Mouse (Mus musculus) embryonic facial prominence, embryonic 12.5 days (tissue): ENCODE results near the gene Ugdh. TPM values are rescaled to one million over a fixed set of nuclear protein-coding genes. Genes with fewer than 3 reads are reported as not detected.

Experiments
- ATAC-seq: fragments of 200-750 bp; cut with Nextera tagmentation; 2 replicates; pipeline ENCODE4 v1.8.0; 2017; ENCODE audit not compliant: insufficient number of reproducible peaks, insufficient read depth, low FRiP score, low TSS enrichment
- H3K27ac ChIP-seq: fragments of 300-500 bp; sonication (generic); 2 replicates; pipeline ENCODE4 v1.5.1; 2016; ENCODE audit warnings: mild to moderate bottlenecking
- H3K27me3 ChIP-seq: fragments of 300-500 bp; sonication (generic); 2 replicates; pipeline ENCODE4 v1.6.1; 2016; ENCODE audit warnings: mild to moderate bottlenecking, moderate library complexity
- H3K36me3 ChIP-seq: fragments of 300-500 bp; sonication (generic); 2 replicates; pipeline ENCODE4 v1.6.1; 2016; ENCODE audit warnings: mild to moderate bottlenecking
- H3K4me1 ChIP-seq: fragments of 300-500 bp; sonication (generic); 2 replicates; pipeline ENCODE4 v1.6.1; 2016
- H3K4me2 ChIP-seq: fragments of 300-500 bp; sonication (generic); replicated peaks from 2 replicates; pipeline ENCODE4 v1.6.1; 2016; ENCODE audit warnings: mild to moderate bottlenecking, moderate library complexity
- H3K4me3 ChIP-seq: fragments of 300-500 bp; sonication (generic); 2 replicates; pipeline ENCODE4 v1.5.1; 2016; ENCODE audit warnings: mild to moderate bottlenecking
- H3K9ac ChIP-seq: fragments of 300-500 bp; sonication (generic); 2 replicates; pipeline ENCODE4 v1.6.1; 2016; ENCODE audit warnings: mild to moderate bottlenecking, moderate library complexity
- H3K9me3 ChIP-seq: fragments of 300-500 bp; sonication (generic); 2 replicates; pipeline ENCODE4 v1.6.1; 2016; ENCODE audit warnings: mild to moderate bottlenecking, moderate library complexity
- WGBS: fragments of 180-500 bp; shearing (Covaris S2); methylation state at CpG from one replicate; pipeline ENCODE4 v1.1.7; 2016; 5-methylcytosine and 5-hydroxymethylcytosine counted together
- polyA plus RNA-seq: library from polyadenylated mRNA; unstranded; fragments of >200 nt; fragmentation: Nextera tagmentation; extraction: Ambion mirVana; gene quantifications from 2 replicates; pipeline ENCODE4 v1.2.1, GENCODE M21; 2016

The Ugdh gene
- polyA plus RNA-seq, 1 experiment from 2014 or later: 147 TPM

- no peaks in the 10 kb centered on the region for H3K27me3 ChIP-seq
- no peak overlapping the region for H3K27ac ChIP-seq
- no peak for ATAC-seq
- H3K4me3 ChIP-seq: no peak overlapping the region
- 86% methylated on average over 5 of the region's 5 CpGs for WGBS
- no peak overlapping the region for H3K4me2 ChIP-seq
- no peaks in the 10 kb centered on the region for H3K9me3 ChIP-seq
- no peak overlapping the region for H3K9ac ChIP-seq
- H3K4me1 ChIP-seq: no peaks in the 10 kb centered on the region
- H3K36me3 ChIP-seq: peaks cover 55% of the 10 kb centered on the region
These were observed 10.5 kb downstream of the Ugdh start for GRCm38 (mm10) chr5:65425251-65425650.

GRCm38 (mm10) chr5:65424215-65424614 is 11.5 kb downstream of the Ugdh start:
- 94% methylated on average over 6 of the region's 6 CpGs for WGBS
- Histone ChIP-seq H3K9ac (no peak overlapping the region), H3K27me3 (no peaks in the 10 kb centered on the region), H3K4me2 (no peak overlapping the region), H3K4me3 (no peak overlapping the region), H3K9me3 (no peaks in the 10 kb centered on the region), H3K36me3 (peaks cover 57% of the 10 kb centered on the region), H3K27ac (no peak overlapping the region), H3K4me1 (no peaks in the 10 kb centered on the region)
- ATAC-seq: no peak

GRCm38 (mm10) chr5:65422803-65423202 is 12.9 kb downstream of the Ugdh start:
- no peak for ATAC-seq
- Histone ChIP-seq H3K4me2 (no peak overlapping the region), H3K9me3 (no peaks in the 10 kb centered on the region), H3K4me3 (no peak overlapping the region), H3K36me3 (peaks cover 68% of the 10 kb centered on the region), H3K4me1 (no peaks in the 10 kb centered on the region), H3K9ac (no peak overlapping the region), H3K27ac (no peak overlapping the region), H3K27me3 (no peaks in the 10 kb centered on the region)
- 95% methylated on average over 8 of the region's 8 CpGs for WGBS

GRCm38 (mm10) chr5:65420822-65421221 is 14.9 kb downstream of the Ugdh start:
- WGBS: 84% methylated on average over 6 of the region's 6 CpGs
- Histone ChIP-seq H3K4me2 (no peak overlapping the region), H3K9me3 (no peaks in the 10 kb centered on the region), H3K36me3 (peaks cover 77% of the 10 kb centered on the region), H3K27ac (no peak overlapping the region), H3K9ac (no peak overlapping the region), H3K27me3 (no peaks in the 10 kb centered on the region), H3K4me1 (peaks cover 7% of the 10 kb centered on the region), H3K4me3 (no peak overlapping the region)
- ATAC-seq: no peak

GRCm38 (mm10) chr5:65419136-65419535 is 16.6 kb downstream of the Ugdh start:
- no peak overlapping the region for H3K4me2 ChIP-seq
- 75% methylated on average over 10 of the region's 10 CpGs for WGBS
- ATAC-seq: no peak
- H3K27ac ChIP-seq: no peak overlapping the region
- H3K9ac ChIP-seq: no peak overlapping the region
- no peaks in the 10 kb centered on the region for H3K9me3 ChIP-seq
- peaks cover 10% of the 10 kb centered on the region for H3K4me1 ChIP-seq
- no peak overlapping the region for H3K4me3 ChIP-seq
- H3K27me3 ChIP-seq: no peaks in the 10 kb centered on the region
- peaks cover 69% of the 10 kb centered on the region for H3K36me3 ChIP-seq

- Histone ChIP-seq H3K4me2 (0 out of 2 replicates have a peak overlapping the region, but pooled peaks have one; percentile 13), H3K27ac (peak overlapping the region; percentile 90), H3K4me3 (no peak overlapping the region), H3K4me1 (peaks cover 10% of the 10 kb centered on the region), H3K36me3 (peaks cover 59% of the 10 kb centered on the region), H3K9me3 (no peaks in the 10 kb centered on the region), H3K27me3 (no peaks in the 10 kb centered on the region), H3K9ac (peak overlapping the region; percentile 11; the same call in 1 of the 2 replicates)
- peak; percentile 79 for ATAC-seq
- 17% methylated on average over 26 of the region's 26 CpGs for WGBS
These were observed 19.9 kb downstream of the Ugdh start for GRCm38 (mm10) chr5:65415653-65416458.

- 47% methylated on average over 12 of the region's 12 CpGs for WGBS
- Histone ChIP-seq H3K4me3 (no peak overlapping the region), H3K27me3 (no peaks in the 10 kb centered on the region), H3K27ac (no peak overlapping the region), H3K4me2 (no peak overlapping the region), H3K9ac (no peak overlapping the region), H3K9me3 (no peaks in the 10 kb centered on the region), H3K4me1 (no peaks in the 10 kb centered on the region), H3K36me3 (peaks cover 56% of the 10 kb centered on the region)
- no peak for ATAC-seq
These were observed 27.8 kb downstream of the Ugdh start for GRCm38 (mm10) chr5:65407989-65408388.

- Histone ChIP-seq H3K27ac (no peak overlapping the region), H3K27me3 (no peaks in the 10 kb centered on the region), H3K9ac (no peak overlapping the region), H3K4me1 (no peaks in the 10 kb centered on the region), H3K4me2 (no peak overlapping the region), H3K4me3 (no peak overlapping the region), H3K9me3 (no peaks in the 10 kb centered on the region), H3K36me3 (peaks cover 71% of the 10 kb centered on the region)
- 31% methylated on average over 2 of the region's 2 CpGs for WGBS
- no peak for ATAC-seq
These were observed 34.3 kb downstream of the Ugdh start for GRCm38 (mm10) chr5:65401251-65401994.

GRCm38 (mm10) chr5:65394425-65394824 is 41.3 kb downstream of the Ugdh start:
- Histone ChIP-seq H3K9ac (no peak overlapping the region), H3K27me3 (no peaks in the 10 kb centered on the region), H3K9me3 (no peaks in the 10 kb centered on the region), H3K4me3 (no peak overlapping the region), H3K4me2 (no peak overlapping the region), H3K36me3 (peaks cover 44% of the 10 kb centered on the region), H3K27ac (no peak overlapping the region), H3K4me1 (peaks cover 9% of the 10 kb centered on the region)
- ATAC-seq: no peak
- WGBS: 87% methylated on average over 7 of the region's 7 CpGs

- H3K36me3 ChIP-seq: peaks cover 53% of the 10 kb centered on the region
- ATAC-seq: no peak
- peak overlapping the region; percentile 92 for H3K27ac ChIP-seq
These were observed 44.0 kb downstream of the Ugdh start for GRCm38 (mm10) chr5:65391753-65392152.

GRCm38 (mm10) chr5:65390648-65391644 is 44.8 kb downstream of the Ugdh start, which contains the start of the genes Rpl9 and Lias:
Gene Rpl9, minus strand, starts transcription at chr5:65391444.
Gene Lias, plus strand, starts transcription at chr5:65391497.
- Histone ChIP-seq H3K27me3 (no peaks in the 10 kb centered on the region), H3K4me2 (peak within 1 kb of the TSS; percentile 88), H3K9me3 (no peaks in the 10 kb centered on the region), H3K4me3 (peak within 1 kb of the TSS; percentile 99), H3K36me3 (peaks cover 45% of the 10 kb centered on the region), H3K4me1 (peaks cover 10% of the 10 kb centered on the region), H3K9ac (peak within 1 kb of the TSS; percentile 99), H3K27ac (peak within 1 kb of the TSS; percentile 92)
- WGBS: under 1% methylated on average over 83 of the region's 83 CpGs
- ATAC-seq: peak; percentile 91

More at GRCm38 (mm10) chr5:65391753-65392152, 44.0 kb downstream of the Ugdh start:
- Histone ChIP-seq H3K4me3 (peak overlapping the region; percentile 99), H3K9ac (peak overlapping the region; percentile 99), H3K4me1 (peaks cover 10% of the 10 kb centered on the region), H3K27me3 (no peaks in the 10 kb centered on the region), H3K9me3 (no peaks in the 10 kb centered on the region), H3K4me2 (peak overlapping the region; percentile 60)
- 4% methylated on average over 12 of the region's 12 CpGs for WGBS
